Mouse (Mus musculus): ENCODE data around the gene Ccdc136.

Gene Ccdc136

GRCm38 (mm10) chr6:29394286-29394685, 1.8 kb upstream of the Ccdc136 start:
- no peak for DNase-seq (ENCODE audit: low read depth, low spot score)

- DNase-seq (ENCODE audit: low read depth, low spot score) = no peak
Observed at GRCm38 (mm10) chr6:29396714-29397540, 818 bp downstream of the Ccdc136 start.

GRCm38 (mm10) chr6:29397575-29397974, 1.5 kb downstream of the Ccdc136 start:
- DNase-seq (ENCODE audit: low read depth, low spot score) = no peak

- no peak for DNase-seq (ENCODE audit: low read depth, low spot score)
Observed at GRCm38 (mm10) chr6:29399851-29400250, 3.7 kb downstream of the Ccdc136 start.

- DNase-seq (ENCODE audit: low read depth, low spot score) = no peak
Observed at GRCm38 (mm10) chr6:29402693-29403342, 6.7 kb downstream of the Ccdc136 start.

- DNase-seq (ENCODE audit: low read depth, low spot score) = no peak
Observed at GRCm38 (mm10) chr6:29406412-29406811, 10.3 kb downstream of the Ccdc136 start.

GRCm38 (mm10) chr6:29415446-29415845, 19.3 kb downstream of the Ccdc136 start:
- no peak for DNase-seq (ENCODE audit: low read depth, low spot score)

GRCm38 (mm10) chr6:29420596-29420995, 24.5 kb downstream of the Ccdc136 start:
- no peak for DNase-seq (ENCODE audit: low read depth, low spot score)

- no peak for DNase-seq (ENCODE audit: low read depth, low spot score)
Observed at GRCm38 (mm10) chr6:29425118-29425517, 29.0 kb downstream of the Ccdc136 start.

- no peak for DNase-seq (ENCODE audit: low read depth, low spot score)
Observed at GRCm38 (mm10) chr6:29426331-29426730, 30.2 kb downstream of the Ccdc136 start.

- DNase-seq (ENCODE audit: low read depth, low spot score) = no peak
Observed at GRCm38 (mm10) chr6:29428171-29428570, 32.1 kb downstream of the Ccdc136 start.

- no peak for DNase-seq (ENCODE audit: low read depth, low spot score)
Observed at GRCm38 (mm10) chr6:29430681-29431420, 34.7 kb downstream of the Ccdc136 start.

- DNase-seq (ENCODE audit: low read depth, low spot score) = no peak
Observed at GRCm38 (mm10) chr6:29431473-29431872, 35.4 kb downstream of the Ccdc136 start.

GRCm38 (mm10) chr6:29432156-29432555, 36.0 kb downstream of the Ccdc136 start:
- DNase-seq (ENCODE audit: low read depth, low spot score) = no peak

- DNase-seq (ENCODE audit: low read depth, low spot score) = no peak
Observed at GRCm38 (mm10) chr6:29432676-29433037, 36.5 kb downstream of the Ccdc136 start.

- DNase-seq (ENCODE audit: low read depth, low spot score) = no peak
Observed at GRCm38 (mm10) chr6:29433038-29433803, 37.1 kb downstream of the Ccdc136 start, which contains the start of gene Flnc. TSS of gene Flnc (plus strand) at chr6:29433256.

- no peak for DNase-seq (ENCODE audit: low read depth, low spot score)
Observed at GRCm38 (mm10) chr6:29433804-29434795, 38.0 kb downstream of the Ccdc136 start.

- no peak for DNase-seq (ENCODE audit: low read depth, low spot score)
Observed at GRCm38 (mm10) chr6:29434911-29435691, 39.0 kb downstream of the Ccdc136 start.

GRCm38 (mm10) chr6:29435940-29436451, 39.9 kb downstream of the Ccdc136 start:
- DNase-seq (ENCODE audit: low read depth, low spot score) = no peak
